Mouse (Mus musculus) kidney, adult 2 months (tissue): ENCODE results near the gene Dnah12. TPM values are rescaled to one million over a fixed set of nuclear protein-coding genes. Genes with fewer than 3 reads are reported as not detected.
A peak's percentile ranks its signal among the peaks of the same experiment; 100 is the strongest.

Experiments used
- DNase-seq: peaks from one replicate; pipeline ENCODE4 v3.0.0; 2021
- H3K27ac ChIP-seq: fragments of 200-500 bp; 2 replicates; pipeline ENCODE4 v1.5.1; 2012; ENCODE audit warnings: low read depth, low read length, control low read depth, inconsistent platforms; ENCODE audit not compliant: insufficient read depth
- H3K27me3 ChIP-seq: fragments of 200-500 bp; replicated peaks from 2 replicates; pipeline ENCODE4 v1.6.1; 2012; ENCODE audit warnings: mild to moderate bottlenecking, moderate library complexity, low read length, inconsistent platforms; ENCODE audit not compliant: control insufficient read depth, insufficient read depth
- H3K36me3 ChIP-seq: fragments of 200-500 bp; 2 replicates; pipeline ENCODE4 v1.6.1; 2012; ENCODE audit warnings: mild to moderate bottlenecking, moderate library complexity, low read length, inconsistent platforms; ENCODE audit not compliant: control insufficient read depth, insufficient read depth
- H3K4me1 ChIP-seq: fragments of 200-500 bp; 2 replicates; pipeline ENCODE4 v1.6.1; 2011; ENCODE audit warnings: low read length; ENCODE audit not compliant: control insufficient read depth, insufficient read depth
- H3K4me3 ChIP-seq: fragments of 200-500 bp; 2 replicates; pipeline ENCODE4 v1.5.1; 2011; ENCODE audit warnings: mild to moderate bottlenecking, low read depth, low read length, control low read depth; ENCODE audit not compliant: insufficient read depth
- CTCF ChIP-seq: fragments of 200-500 bp; conservative IDR thresholded peaks from 2 replicates; pipeline ENCODE4 v1.5.1; 2011; ENCODE audit warnings: low read depth, mild to moderate bottlenecking, control low read depth, low read length, moderate library complexity, mixed read lengths; ENCODE audit not compliant: insufficient read depth, insufficient read length
- POLR2A ChIP-seq: fragments of 200-500 bp; IDR thresholded peaks from one replicate; pipeline ENCODE4 v1.6.1; 2011; ENCODE audit warnings: low read depth, low read length, control low read depth
- WGBS: fragments of 180-500 bp; shearing (Covaris S2); methylation state at CpG from one replicate; pipeline ENCODE4 v1.1.7; 2018; 5-methylcytosine and 5-hydroxymethylcytosine counted together
- polyA plus RNA-seq: library from polyadenylated mRNA; depleted of rRNA; stranded (reverse); fragments of >200 nt; gene quantifications from 2 replicates; pipeline ENCODE4 v1.2.3, GENCODE M21; 2012; rRNA removed

Gene Dnah12
- 0.10 and 0.19 TPM in 2 replicates for polyA plus RNA-seq

DNA sequence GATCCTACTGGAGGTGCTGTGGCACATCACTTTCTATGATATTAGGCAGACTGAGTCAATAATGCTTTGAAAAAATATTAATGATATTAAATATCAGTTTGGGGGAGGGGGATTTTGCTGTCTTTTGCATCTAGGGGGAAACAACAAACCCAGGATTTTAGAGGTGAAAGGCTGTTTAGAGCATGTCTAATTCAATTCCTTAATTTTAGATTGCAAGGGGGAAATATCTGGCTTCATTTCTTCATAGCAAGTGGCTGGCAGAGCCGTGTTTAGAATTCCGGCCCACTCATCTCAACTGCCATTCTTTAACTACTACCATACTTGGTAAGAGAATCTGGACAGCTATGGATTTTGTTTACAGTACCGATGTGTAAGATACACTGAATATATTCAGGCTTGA lies at the start of gene Dnah12:
TSS of gene Dnah12 (plus strand) at position 301 of the 400 bp plus-strand sequence.
- Histone ChIP-seq H3K36me3 (no peaks in the 10 kb centered on the region), H3K4me3 (no peak within 1 kb of the TSS), H3K27ac (no peak within 1 kb of the TSS), H3K4me1 (peaks cover 4% of the 10 kb centered on the region; the same call in 1 of the 2 replicates), H3K27me3 (no peaks in the 10 kb centered on the region)
- WGBS, result 76% methylated on average over 3 of the region's 3 CpGs
- TF ChIP-seq POLR2A, result no peak
- TF ChIP-seq CTCF, result no peak
- DNase-seq, result no peak

DNA sequence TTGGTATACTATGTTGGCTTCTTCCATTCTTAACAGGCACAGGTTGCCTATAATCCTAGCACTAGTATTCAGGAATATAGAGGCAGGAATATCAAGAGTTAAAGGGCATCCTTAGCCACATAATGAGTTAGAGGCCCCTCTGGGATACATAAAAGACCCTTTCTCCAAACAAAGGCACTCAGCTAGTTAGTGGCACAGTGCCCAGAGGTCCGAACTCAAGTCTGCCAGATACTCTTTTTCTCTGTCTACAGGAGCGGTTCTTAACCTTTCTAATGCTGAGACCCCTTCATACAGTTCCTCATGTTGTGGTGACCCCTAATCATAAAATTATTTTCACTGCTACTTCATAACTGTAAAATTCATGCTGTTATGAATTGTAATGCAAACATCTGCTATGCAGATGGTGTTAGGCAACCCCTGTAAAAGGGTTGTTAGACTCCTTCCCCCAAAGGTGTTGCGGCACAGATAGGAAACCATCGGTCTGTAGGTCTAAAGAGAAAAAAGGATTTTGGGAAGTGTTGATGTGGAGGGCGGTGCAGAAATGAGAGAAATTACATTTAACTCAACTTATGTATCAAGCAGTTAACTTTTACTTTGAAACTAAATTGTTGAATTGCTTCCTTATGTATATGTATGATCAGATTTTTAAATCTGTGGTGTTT lies 47.0 kb upstream of the Dnah12 start:
- TF ChIP-seq CTCF, result no peak
- no peak for TF ChIP-seq POLR2A
- Histone ChIP-seq H3K27ac (no peak overlapping the region), H3K4me3 (no peak overlapping the region), H3K4me1 (no peaks in the 10 kb centered on the region; the same call in 1 of the 2 replicates), H3K27me3 (no peaks in the 10 kb centered on the region), H3K36me3 (no peaks in the 10 kb centered on the region; the same call in 1 of the 2 replicates)
- no peak for DNase-seq
- 68% methylated on average over 5 of the region's 5 CpGs for WGBS

DNA sequence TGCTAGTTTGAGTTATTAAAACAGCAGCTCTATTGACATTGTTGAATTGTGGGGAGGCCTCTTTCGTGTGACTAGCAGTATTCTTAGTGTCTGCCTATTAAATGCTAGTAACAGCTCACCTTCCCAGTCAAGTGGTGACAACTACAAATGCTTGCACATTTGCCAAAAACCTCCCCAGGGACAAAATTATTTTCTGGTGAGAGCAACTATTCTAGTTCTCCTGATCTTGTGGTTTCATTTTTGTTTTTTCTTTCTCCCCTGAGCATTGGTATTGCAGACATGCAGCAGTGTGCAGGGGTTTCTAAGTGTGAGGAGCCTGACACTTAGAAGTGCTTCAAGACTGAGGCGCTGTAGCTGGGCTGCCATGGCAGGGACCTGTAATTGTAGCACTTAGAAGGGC lies 45.3 kb upstream of the Dnah12 start:
- WGBS, result 68% methylated on average over 2 of the region's 2 CpGs
- Histone ChIP-seq H3K27ac (no peak overlapping the region), H3K4me3 (no peak overlapping the region), H3K27me3 (no peaks in the 10 kb centered on the region), H3K36me3 (no peaks in the 10 kb centered on the region; the same call in 1 of the 2 replicates), H3K4me1 (no peaks in the 10 kb centered on the region; the same call in 1 of the 2 replicates)
- DNase-seq, result no peak
- TF ChIP-seq POLR2A (no peak), CTCF (no peak)

DNA sequence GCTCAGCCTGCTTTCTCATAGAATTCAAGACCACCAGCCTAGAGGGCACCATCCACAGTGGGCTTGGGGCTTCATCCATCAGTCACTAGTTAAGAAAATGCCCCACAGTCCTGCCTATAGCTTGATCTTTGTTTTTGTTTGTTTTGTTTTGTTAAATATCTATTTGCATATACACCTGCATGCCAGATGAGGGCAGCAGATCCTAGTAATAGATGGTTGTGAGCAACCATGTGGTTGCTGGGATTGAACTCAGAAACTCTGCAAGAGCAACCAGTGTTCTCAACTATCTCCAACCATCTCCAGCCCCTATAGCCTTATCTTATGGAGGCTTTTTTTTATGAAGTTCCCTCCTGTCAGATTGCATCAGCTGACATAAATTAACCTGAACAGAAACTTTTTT lies 41.2 kb upstream of the Dnah12 start:
- H3K36me3 ChIP-seq, result peaks cover 2% of the 10 kb centered on the region
- TF ChIP-seq CTCF, result 0 out of 2 replicates have a peak, but pooled peaks have one; percentile 17
- TF ChIP-seq POLR2A, result no peak
- no peak overlapping the region for H3K27ac ChIP-seq
- H3K4me3 ChIP-seq, result no peak overlapping the region
- H3K27me3 ChIP-seq, result no peaks in the 10 kb centered on the region
- no peaks in the 10 kb centered on the region; the same call in 1 of the 2 replicates for H3K4me1 ChIP-seq
- DNase-seq, result no peak

DNA sequence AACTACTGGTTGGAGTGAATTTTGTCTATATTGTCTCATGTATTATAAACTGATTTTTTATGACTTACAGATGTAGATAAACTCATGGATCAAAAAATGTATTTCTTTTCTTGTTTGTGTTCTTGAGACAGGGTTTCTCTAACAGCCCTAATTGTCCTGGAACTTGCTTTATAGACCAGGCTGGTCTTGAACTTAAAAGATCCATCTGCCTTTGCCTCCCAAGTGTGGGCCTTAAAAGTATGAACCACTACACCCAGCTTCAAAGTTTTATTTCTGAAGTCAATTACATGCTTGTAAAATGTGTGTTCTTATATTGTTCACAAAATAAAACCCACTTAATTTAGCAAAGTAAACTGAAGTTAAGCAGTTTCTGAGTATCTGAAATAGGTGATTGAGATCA lies 34.9 kb upstream of the Dnah12 start:
- TF ChIP-seq POLR2A, result no peak
- no peak for TF ChIP-seq CTCF
- H3K27me3 ChIP-seq, result no peaks in the 10 kb centered on the region
- no peak for DNase-seq
- no peaks in the 10 kb centered on the region for H3K4me1 ChIP-seq
- H3K36me3 ChIP-seq, result peaks cover 4% of the 10 kb centered on the region
- H3K4me3 ChIP-seq, result no peak overlapping the region
- H3K27ac ChIP-seq, result no peak overlapping the region

DNA sequence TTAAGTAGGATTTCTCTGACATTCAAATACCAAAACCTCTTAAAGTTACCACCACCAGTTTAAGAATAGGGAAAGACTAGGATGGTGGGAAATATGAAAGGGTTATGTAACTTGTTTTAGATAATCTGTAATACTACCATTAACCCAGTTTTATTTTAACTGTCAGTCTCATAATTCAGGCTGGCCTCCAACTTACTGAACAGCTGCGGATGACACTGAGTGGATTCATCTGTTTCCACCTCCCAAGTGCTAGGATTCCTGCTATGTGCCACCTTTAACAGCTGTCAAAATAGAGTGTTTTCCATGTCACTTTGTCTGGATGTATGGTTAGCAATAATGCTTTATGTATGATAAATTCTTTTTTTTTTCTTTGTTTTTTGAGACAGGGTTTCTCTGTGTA lies 32.8 kb upstream of the Dnah12 start:
- no peak for DNase-seq
- Histone ChIP-seq H3K27me3 (no peaks in the 10 kb centered on the region), H3K4me1 (no peaks in the 10 kb centered on the region), H3K27ac (no peak overlapping the region), H3K4me3 (no peak overlapping the region), H3K36me3 (peaks cover 5% of the 10 kb centered on the region)
- TF ChIP-seq POLR2A (no peak), CTCF (no peak)
- 79% methylated on average over 1 of the region's 1 CpGs for WGBS

DNA sequence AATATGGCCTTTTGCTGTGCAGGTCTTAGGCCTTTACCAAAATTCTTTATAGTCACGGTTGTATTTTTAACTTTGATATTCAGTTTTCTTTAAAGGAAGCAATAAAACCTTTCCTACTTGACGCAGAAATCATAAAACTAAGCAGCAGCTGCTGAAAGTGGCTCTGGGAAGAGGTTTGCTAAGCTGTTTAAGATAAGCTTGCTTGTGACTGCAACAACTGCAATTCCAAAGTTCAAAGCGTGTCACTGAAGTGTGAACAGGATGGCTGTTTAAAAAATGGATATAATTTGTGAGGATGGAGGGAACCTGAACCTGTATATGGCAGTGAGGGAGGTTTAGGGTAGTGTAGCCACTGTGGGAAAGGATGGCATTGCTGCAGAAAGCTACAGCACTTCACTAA lies 31.1 kb upstream of the Dnah12 start:
- 49% methylated on average over 3 of the region's 3 CpGs for WGBS
- Histone ChIP-seq H3K27ac (no peak overlapping the region), H3K27me3 (no peaks in the 10 kb centered on the region), H3K4me3 (no peak overlapping the region), H3K36me3 (peaks cover 6% of the 10 kb centered on the region), H3K4me1 (no peaks in the 10 kb centered on the region)
- no peak for TF ChIP-seq CTCF
- DNase-seq, result no peak
